Mouse (Mus musculus) layer of hippocampus, adult 9-11 months (tissue): ENCODE results near the gene Eif2d.

Experiments
- DNase-seq: peaks from one replicate; pipeline ENCODE4 v3.0.0; 2022

Gene Eif2d

DNA sequence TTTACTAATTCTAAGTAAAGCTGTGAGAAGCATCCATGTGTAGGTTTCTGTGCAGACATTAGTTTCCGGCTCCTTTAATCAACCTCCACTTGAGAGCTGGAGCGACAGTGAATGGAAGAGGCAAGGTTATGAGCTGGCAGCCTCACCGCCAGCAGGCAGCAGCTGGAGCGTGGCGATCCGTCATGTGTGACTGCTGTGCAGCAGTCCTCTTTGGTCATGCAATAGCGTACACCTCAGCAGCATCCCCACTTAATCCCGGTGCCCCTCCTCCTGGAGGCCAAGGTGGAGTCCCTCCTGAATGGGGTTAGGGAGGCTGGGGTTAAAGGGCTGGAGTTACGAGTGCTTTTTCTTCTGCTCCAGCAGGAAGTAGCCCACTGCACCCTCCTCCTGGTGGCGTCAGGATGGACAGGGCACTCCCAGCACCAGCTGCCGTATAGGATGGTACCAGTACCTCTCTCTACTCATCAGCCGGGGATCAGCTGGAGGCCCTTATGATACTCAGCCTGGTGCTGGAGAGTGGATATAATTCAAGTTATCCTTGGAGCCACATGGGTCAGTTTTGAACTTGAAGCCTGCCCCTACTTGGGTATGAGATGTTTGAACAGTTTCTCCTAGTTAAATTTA, 72.0 kb downstream of the Eif2d start:
- DNase-seq: no peak

DNA sequence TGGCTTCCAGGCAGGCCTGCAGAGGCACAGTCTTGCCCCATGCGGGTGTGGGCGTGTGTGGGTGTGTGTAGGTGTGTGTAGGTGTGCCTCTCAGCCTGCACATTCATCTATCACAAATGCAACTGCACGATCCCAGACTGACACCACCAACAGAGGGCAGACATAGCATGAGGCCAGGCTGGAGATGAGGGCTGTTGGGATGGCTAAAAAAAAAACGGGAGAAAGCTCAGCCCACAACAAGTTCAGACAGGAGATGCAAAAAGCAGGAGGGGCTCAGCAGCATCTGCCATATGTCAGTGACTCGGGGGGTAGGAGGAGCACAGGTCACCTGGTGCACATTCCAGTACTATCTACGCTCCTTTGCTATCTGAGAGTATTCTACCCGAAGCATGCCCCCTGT, 75.2 kb downstream of the Eif2d start:
- no peak for DNase-seq

DNA sequence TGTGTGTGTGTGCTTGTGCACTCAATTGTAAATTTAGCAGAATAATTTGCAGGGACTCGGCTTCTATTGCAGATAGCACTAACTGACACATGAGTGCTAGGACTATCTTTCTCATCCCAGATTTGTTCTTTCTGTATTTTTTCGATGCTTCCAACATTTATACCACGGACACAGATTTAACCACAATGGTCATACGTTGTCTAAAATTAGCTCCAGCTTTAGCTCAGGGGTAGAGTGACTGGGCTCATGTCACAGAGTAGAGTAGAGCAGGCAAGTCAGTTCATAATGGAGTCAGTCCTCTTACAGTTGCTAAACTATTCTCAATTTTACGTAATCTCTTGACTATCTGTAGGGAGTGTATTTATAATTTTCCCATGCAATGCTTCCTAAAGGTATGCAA, 75.7 kb downstream of the Eif2d start:
- DNase-seq: no peak

DNA sequence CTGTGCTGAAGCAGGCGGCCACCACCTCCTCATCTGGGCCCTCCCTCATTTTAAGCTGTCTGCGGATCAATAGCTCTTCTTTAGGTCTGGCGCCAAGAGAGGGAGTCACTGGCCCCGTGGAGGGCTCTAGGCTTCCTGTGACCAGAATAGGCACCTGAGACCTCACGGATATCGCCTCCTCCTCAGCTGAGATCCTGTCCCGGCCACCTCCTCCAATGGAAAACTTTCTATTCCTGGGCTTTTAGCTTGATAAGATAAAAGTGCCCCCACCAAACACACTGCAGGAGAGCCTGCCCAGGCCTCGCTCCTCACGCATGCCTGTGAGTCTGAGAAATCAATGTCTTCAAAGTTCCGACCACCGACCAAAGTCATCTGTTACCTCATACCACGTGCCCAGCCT, 80.5 kb downstream of the Eif2d start:
- DNase-seq: no peak

DNA sequence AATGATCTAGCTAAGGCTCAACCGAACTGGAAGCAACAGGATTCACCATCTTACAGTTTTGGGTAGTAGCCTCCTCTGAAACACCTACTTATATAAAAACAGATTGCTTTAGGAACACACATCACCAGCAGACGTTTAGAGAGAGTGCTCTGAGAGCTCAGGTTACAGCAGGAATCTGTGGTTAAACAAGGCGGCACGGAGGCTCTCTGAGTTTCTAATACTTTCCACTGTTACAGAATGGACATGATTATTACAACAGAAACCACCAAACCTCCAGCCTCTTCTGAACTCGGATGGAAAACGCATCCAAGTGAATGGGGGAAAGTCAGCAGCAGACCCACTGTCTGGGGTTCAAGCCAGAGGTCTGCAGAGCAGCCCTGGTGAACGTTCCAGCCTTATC, 83.1 kb downstream of the Eif2d start:
- no peak for DNase-seq
